Mouse (Mus musculus) left cerebral cortex, adult 2 months (tissue): ENCODE measurements around the gene Gm10486. TPM values are rescaled to one million over a fixed set of nuclear protein-coding genes. Genes with fewer than 3 reads are reported as not detected.
"Not testable (repeated sequence)": the region's sequence is repeated elsewhere in the genome, so short reads cannot be mapped to it uniquely, and the experiment has no call there.

Source experiments
- DNase-seq, 2 experiments: peaks; one replicate each; pipeline ENCODE4 v3.0.0; 2021 to 2022; ENCODE audit warnings: low spot score in 2 of 2, mixed read lengths in 1 of 2; ENCODE audit errors: extremely low spot score in 1 of 2
- H3K27ac ChIP-seq: fragments of 200-600 bp; 2 replicates; pipeline ENCODE4 v1.8.1; 2022
- H3K4me3 ChIP-seq: fragments of 200-600 bp; 2 replicates; pipeline ENCODE4 v1.8.1; 2022
- intact Hi-C: fragments of 180-260 bp; cut with DNase I; formaldehyde crosslinking; loops from one replicate; pipeline ENCODE4 v1.15.1; 2025
- long read RNA-seq, 2 experiments: library from polyadenylated mRNA; stranded (forward); transcript quantifications; one replicate each; pipeline ENCODE4 v2.0.0; 2021; ENCODE audit warnings: borderline mapping rate in 2 of 2
- total RNA-seq, 2 experiments: library from RNA; stranded (reverse); gene quantifications; 2 replicates each; pipeline ENCODE4 v1.2.3; 2021

Gene Gm10486
- total RNA-seq: not detected
- long read RNA-seq, experiment 1: 0 reads
- long read RNA-seq, experiment 2: 0 reads

DNA sequence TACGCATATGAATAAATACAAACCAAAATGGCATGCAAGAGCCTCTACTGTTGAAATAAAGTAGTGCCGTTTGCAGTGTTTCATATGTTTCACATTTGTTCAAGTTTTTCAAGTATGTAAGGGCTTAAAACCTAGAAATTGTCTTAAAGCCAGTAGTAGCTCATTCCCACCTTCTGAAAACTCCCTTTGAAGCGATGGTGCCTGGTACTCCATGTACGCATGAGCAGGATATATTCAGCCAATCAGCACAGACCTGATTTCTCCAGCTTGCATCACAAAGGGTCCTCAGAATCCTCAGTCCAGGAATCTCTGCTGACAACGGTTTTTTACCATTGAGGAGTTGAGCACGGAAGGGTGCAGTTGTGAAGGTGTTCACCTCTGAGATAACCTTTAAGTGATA is at the start of gene Gm10486:
Gene Gm10486, plus strand, starts transcription at position 301 of the 400 bp plus-strand sequence.
- H3K4me3 ChIP-seq, intact Hi-C loops, H3K27ac ChIP-seq, DNase-seq: not testable (repeated sequence)
